Mouse (Mus musculus) stomach, postnatal 0 days (tissue): ENCODE measurements around the gene Atraid.

Experiments
- CTCF ChIP-seq: IDR thresholded peaks from 2 replicates; pipeline ENCODE4 v1.5.1; 2016; ENCODE audit warnings: antibody characterized with exemption, low read depth, mild to moderate bottlenecking, moderate library complexity
- EP300 ChIP-seq: optimal IDR thresholded peaks from 2 replicates; pipeline ENCODE3; 2016; ENCODE audit warnings: antibody characterized with exemption

DNA sequence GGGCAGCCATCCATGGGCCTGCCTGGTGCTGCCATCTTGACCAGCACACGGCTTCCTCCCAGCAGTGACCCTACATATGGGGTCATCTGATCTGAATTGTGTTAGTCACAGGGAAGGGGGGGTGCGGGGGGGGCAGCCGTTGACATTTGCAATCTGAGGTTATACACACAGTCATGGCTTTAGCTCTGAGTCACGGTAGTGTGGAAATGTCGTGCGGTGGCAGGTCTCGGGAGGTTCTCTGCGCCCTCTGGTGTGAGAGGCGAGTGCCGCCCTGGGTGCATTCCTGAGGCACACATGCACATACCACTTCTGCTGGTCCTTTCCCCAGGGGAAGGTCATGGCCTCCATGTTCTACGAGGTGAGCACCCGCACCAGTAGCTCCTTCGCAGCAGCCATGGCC, 28.2 kb downstream of the Atraid start:
- no peak for TF ChIP-seq CTCF
- no peak for TF ChIP-seq EP300
